Mouse (Mus musculus) thymus, adult 18-20 months (tissue): ENCODE data around the gene Tuba1a.
"Not testable (repeated sequence)": the region's sequence is repeated elsewhere in the genome, so short reads cannot be mapped to it uniquely, and the experiment has no call there.

Experiments used
- DNase-seq, 2 experiments: peaks; one replicate each; pipeline ENCODE4 v3.0.0; 2022; ENCODE audit warnings: mixed read lengths in 2 of 2

The Tuba1a gene

DNA sequence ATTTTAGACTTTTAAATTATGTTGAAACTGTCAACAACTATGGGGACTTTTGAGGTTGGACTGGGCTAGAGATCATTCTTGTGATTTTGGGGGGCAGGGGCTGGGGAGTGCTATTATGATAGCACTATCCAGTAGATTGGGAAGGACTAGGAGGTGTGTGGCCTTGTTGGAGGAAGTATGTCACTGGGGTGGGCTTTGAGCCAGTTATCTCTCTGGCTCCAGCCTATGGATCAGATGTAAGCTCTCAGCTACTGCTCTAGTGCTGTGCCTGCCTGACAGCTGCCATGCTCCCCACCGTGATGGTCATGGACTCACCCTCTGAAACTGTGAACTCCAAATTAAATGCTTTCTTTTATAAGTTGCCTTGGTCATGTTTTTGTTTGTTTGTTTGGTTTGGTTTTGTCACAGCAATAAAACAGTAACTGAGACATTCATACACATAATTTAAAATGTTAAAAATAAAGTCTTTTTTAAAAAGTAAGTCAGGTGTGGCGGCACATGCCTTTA is 30.4 kb downstream of the Tuba1a start:
- no peak for DNase-seq

DNA sequence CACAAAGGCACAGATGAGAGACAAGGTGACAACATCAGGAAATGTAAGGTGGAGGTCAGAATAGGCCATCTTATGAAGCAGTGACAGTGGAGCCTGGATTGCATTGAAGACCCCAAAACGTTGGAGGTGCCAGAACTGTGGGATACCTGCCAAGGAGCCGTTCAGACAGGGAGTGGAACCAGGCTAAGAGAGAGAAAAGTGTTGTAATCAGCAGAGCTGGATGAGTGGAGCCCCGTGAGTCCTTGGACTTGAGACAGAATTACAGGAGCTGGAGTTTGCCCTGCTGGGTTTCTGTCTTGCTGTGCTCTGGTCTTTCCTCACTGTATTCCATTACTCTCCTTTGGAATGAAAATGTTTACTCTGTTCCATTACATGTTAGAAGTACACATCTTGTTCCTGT is 30.9 kb downstream of the Tuba1a start:
- DNase-seq, result no peak

DNA sequence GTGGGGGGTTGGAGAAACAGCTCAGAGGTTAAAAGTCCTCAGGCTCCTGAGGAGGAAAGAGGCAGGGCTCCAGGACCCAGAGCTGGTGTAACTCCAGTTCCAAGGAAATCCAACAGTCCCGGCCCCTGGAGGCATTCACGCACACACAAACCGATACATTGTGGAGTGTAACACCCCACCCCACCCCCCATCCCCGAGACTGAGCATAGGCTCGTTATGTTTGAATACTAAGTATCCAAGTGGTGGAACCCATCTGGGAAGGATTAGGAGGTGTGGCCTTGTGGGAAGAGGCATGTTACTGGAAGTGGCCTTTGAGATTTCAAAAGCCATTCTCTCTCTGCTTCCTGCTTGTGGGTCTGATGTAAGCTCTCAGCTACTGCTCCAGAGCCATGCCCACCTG is 32.0 kb downstream of the Tuba1a start:
- no peak for DNase-seq

DNA sequence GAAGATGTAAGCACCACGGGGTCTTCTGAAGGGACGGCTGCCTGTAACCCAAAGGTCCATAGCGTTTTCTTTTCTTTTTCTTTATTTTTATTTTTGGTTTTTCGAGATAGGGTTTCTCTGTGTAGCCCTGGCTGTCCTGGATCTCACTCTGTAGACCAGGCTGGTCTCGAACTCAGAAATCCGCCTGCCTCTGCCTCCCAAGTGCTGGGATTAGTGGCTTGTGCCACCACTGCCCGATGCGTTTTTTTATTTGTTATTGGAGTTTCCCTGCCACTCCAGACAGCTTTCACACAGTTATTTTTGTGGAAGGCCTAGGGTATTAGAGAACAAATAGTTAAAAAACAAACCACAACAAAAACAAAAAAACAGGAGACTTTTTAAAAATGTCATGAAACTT is 35.0 kb downstream of the Tuba1a start:
- not testable (repeated sequence) for DNase-seq

DNA sequence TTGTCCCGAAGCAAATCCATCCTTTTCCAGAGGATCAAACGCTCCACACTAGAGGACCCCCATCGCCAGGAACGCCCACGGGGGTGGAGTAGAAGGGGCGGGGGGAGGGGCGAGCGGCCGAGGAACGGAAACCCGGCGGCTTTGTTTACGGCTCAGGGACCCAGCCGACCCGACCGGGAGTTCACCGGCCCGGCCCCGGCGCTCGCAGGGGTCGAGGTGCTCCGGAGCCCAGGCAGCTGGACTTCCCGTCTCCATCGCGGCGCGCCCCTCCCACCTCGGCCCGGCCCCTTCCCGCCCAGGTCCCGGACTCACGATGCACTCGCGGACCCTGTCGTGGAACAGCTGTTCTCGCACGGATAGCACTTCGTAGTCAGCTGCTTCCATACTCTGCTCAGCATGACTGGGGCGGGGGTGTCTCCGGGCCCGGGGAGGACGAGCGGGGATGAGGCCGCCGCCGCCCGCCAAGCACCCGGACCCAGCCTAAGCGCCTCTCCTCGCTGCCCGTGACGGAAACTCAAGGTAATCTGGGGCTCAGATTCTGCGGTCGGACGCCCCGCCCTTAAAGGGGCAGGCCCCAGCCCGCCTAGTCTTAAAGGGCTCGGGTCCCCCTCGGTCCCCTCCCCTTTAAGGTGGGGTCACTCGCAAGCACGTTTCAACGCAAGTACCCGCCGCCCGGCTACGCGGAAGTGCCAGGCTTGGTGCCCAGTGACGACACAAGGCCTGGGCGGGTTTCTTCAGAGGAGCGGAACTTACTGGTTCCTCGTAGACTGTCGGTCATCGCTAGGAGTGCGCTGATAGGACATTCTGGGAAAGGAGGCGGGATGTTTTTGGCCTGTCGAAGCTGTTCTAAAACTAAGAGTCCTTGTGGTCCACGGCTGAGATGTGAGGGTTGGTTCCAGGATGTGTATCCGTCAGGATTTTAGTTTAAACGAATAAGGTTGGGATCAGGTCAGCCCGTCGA is 35.7 kb downstream of the Tuba1a start, which contains the start of gene Lmbr1l:
Gene Lmbr1l, minus strand, starts transcription at position 694 of the 961 bp plus-strand sequence.
- peak; percentile 100 for DNase-seq

DNA sequence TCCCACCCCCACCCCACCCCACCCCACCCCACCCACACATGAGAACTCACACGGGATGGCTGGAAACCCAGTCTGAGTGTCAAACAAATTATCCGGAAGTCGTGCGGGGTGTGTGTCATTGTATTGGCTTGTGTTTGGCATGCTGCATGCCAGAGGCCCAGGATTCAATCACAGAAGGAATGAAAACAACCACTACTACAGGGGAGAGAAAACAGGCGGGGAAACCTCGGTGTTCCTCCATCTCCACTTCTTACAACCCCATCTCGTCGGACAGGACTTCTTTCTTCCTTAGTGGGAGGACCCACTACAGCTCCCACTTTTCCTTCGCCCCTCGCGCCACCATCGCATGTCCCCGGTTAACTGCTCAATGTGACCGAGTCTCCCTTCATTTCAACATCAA is 36.4 kb downstream of the Tuba1a start:
- no peak for DNase-seq

DNA sequence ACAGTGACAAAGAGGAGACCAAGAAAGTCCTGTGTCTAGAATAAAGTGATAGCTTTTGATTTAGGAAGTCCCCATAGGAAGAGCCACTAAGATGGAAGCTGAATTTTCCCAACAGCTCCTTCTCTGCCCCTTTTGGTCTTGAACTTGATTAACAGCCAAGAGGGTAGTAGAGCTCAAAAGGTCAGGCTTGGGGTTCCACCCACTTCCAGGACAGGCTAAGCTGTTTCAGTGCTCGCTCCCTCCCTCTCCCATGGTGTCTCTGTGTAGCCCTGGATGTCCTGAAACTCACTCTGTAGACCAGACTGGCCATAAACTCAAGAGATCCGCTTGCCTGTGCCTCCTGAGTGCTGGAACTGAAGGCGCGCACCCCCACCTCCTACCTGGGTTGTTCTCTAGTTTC is 37.5 kb downstream of the Tuba1a start:
- DNase-seq, result no peak

DNA sequence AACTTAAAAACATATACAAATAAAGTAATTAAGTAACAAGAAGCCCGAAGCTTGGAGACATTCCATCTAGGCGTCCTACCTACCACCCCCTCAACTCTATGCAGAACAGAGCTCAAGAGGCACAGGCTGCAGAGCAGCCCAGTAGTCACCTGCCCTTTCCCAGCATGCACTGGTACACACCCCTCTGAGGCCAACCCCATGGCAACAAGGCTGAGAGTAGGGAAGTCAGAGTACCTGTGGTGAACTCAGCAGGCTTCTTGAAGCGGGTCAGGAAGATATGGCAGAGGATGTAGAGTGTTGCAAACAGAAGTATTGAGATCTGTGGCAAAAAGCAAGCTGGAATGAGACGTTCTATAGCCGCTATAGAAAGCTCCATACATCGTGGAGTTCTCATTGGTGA is 38.6 kb downstream of the Tuba1a start:
- DNase-seq, result no peak

DNA sequence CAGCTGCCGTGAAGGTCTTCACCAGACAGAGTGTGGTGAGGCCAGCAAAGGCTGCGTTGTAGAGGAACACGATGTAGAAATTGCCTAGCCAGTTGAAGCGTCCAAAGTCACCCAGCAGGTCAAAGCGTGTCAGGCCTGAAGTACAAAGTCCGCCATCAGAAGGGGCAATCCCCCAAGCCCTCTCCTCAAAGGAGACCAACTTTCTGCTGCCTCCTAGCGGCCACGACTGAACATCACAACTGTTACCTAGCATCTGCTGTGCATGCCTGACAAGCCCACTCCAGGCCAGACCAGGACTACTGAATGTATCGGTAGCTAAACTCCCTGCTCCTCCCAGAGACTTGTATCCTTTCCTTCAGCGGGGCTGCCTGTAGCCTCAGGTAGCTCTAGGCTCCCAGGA is 48.8 kb downstream of the Tuba1a start:
- no peak for DNase-seq

DNA sequence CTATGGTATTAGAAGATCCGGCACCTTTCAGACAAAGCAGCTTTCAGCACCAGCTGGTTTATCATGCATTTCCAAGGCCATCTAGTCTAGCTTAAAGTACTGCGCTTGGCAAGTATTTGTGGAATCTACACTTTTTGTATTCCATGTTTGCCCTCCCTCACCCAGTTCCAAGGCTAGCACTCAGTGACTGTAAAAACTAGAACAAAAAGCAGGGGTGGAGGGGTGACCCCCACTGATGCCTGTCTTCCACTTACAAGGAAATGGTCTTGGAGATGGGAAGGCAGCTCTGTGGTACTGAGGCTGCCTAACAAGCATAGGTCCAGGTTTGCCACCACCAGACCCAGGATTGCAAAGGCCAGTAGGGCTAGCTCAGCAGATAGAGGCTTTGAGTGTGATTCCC is 50.9 kb downstream of the Tuba1a start:
- DNase-seq, result no peak

DNA sequence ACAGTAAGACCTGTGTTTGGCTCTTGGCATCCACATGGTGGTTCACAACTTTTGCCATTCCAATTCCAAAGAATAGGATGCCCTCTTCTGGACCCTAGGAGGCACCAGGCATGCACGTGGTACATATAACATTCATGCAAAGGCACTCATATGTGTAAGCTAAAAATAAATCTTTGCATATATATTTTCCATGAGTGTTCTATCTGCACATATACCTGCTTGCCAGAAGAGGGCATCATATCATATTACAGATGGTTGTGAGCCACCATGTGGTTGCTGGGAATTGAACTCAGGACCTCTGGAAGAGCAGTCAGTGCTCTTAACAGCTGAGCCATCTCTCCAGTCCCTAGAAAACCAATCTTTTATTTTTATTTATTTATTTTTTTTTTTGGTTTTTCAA is 52.0 kb downstream of the Tuba1a start:
- DNase-seq, result no peak
